Mouse (Mus musculus) liver, embryonic 14.5 days (tissue): ENCODE measurements around the gene Exog. TPM values are rescaled to one million over a fixed set of nuclear protein-coding genes. Genes with fewer than 3 reads are reported as not detected.

ENCODE experiments used
- ATAC-seq: fragments of 200-750 bp; cut with Nextera tagmentation; 2 replicates; pipeline ENCODE4 v1.8.0; 2017; ENCODE audit warnings: moderate number of reproducible peaks, mild to moderate bottlenecking, moderate library complexity; ENCODE audit not compliant: insufficient read depth
- DNase-seq, 3 experiments: peaks; one replicate each; pipeline ENCODE4 v3.0.0-alpha.2; 2012 to 2013; ENCODE audit warnings: low read depth in 3 of 3, low spot score in 3 of 3
- H3K27ac ChIP-seq: fragments of 300-500 bp; sonication (generic); 2 replicates; pipeline ENCODE4 v1.5.1; 2014; ENCODE audit warnings: moderate library complexity, mild to moderate bottlenecking, control low read depth, inconsistent platforms
- H3K27me3 ChIP-seq: fragments of 300-500 bp; sonication (generic); 2 replicates; pipeline ENCODE4 v1.6.1; 2014; ENCODE audit warnings: mild to moderate bottlenecking, low read length, moderate library complexity; ENCODE audit not compliant: control insufficient read depth, insufficient read depth
- H3K36me3 ChIP-seq: fragments of 300-500 bp; sonication (generic); replicated peaks from 2 replicates; pipeline ENCODE4 v1.6.1; 2014; ENCODE audit warnings: low read depth; ENCODE audit not compliant: control insufficient read depth, insufficient read depth
- H3K4me1 ChIP-seq, 2 experiments: fragments of 200-500 bp in 1 of 2; fragments of 300-500 bp in 1 of 2; sonication (generic) in 1 of 2; replicated peaks; 2 replicates each; pipeline ENCODE4 v1.6.1; 2012 to 2014; ENCODE audit warnings: antibody characterized with exemption in 1 of 2, inconsistent platforms in 1 of 2, low read length in 1 of 2; ENCODE audit not compliant: control insufficient read depth in 2 of 2, insufficient read depth in 2 of 2
- H3K4me2 ChIP-seq: fragments of 300-500 bp; sonication (generic); 2 replicates; pipeline ENCODE4 v1.6.1; 2014; ENCODE audit warnings: low read depth, mild to moderate bottlenecking, control low read depth, moderate library complexity
- H3K4me3 ChIP-seq, 2 experiments: fragments of 200-500 bp in 1 of 2; fragments of 300-500 bp in 1 of 2; sonication (generic) in 1 of 2; 2 replicates each; pipeline ENCODE4 v1.5.1; 2012 to 2014; ENCODE audit warnings: low read depth in 2 of 2, low read length in 2 of 2, mild to moderate bottlenecking in 2 of 2, control low read depth in 1 of 2, inconsistent platforms in 1 of 2, moderate library complexity in 1 of 2; ENCODE audit not compliant: insufficient read depth in 1 of 2
- H3K9ac ChIP-seq: fragments of 300-500 bp; sonication (generic); replicated peaks from 2 replicates; pipeline ENCODE4 v1.6.1; 2014; ENCODE audit warnings: mild to moderate bottlenecking, control low read depth, moderate library complexity
- H3K9me3 ChIP-seq: fragments of 300-500 bp; sonication (generic); 2 replicates; pipeline ENCODE4 v1.6.1; 2016; ENCODE audit warnings: low read length, mixed read lengths; ENCODE audit not compliant: control insufficient read depth
- CTCF ChIP-seq: IDR thresholded peaks from 2 replicates; pipeline ENCODE4 v1.5.1; 2016; ENCODE audit warnings: antibody characterized with exemption, low read depth, control low read depth
- EP300 ChIP-seq: IDR thresholded peaks from 2 replicates; pipeline ENCODE4 v1.6.1; 2016; ENCODE audit warnings: antibody characterized with exemption, low read depth
- WGBS: fragments of 180-500 bp; shearing (Covaris S2); extraction: QIAGEN DNeasy Blood & Tissue Kit; methylation state at CpG from one replicate; pipeline ENCODE4 v1.1.7; 2014; ENCODE audit not compliant: insufficient replicate concordance; 5-methylcytosine and 5-hydroxymethylcytosine counted together
- polyA plus RNA-seq, 2 experiments: library from polyadenylated mRNA; depleted of rRNA in 1 of 2; stranded (reverse) in 1 of 2; unstranded in 1 of 2; fragments of >200 nt; fragmentation: Nextera tagmentation in 1 of 2; extraction: Ambion mirVana in 1 of 2; gene quantifications; 2 replicates each; pipeline versions ENCODE4 v1.2.1 to v1.2.3; 2012 to 2014

The Exog gene
- polyA plus RNA-seq, 2 experiments = 2.4 to 6.0 TPM

DNA sequence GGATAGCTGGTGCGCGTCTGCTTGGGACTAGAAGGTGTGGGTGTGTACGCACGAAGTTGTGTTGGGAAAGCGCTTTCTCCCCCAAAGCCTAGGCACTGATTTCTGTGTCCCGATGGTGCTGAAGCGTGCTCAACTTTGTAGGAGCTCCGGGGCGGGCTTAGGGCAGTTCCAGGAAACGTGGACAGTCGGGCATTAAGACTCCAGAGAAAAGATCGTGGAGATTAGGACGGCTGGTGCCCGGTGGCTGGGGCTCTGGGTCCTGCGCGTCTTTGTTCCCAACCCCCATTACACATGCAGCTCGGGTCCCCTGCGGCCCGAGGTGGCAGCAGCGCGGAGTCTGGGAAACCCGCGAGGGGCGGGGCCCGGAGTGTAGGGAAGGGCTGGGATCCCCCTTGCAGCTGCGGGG, 41.5 kb upstream of the Exog start:
- no peak overlapping the region for H3K27ac ChIP-seq
- peak overlapping the region; percentile 65 for H3K4me2 ChIP-seq
- 1% methylated on average over 26 of the region's 26 CpGs for WGBS
- H3K9me3 ChIP-seq = no peaks in the 10 kb centered on the region
- H3K4me1 ChIP-seq = peaks cover 0 to 5% of the 10 kb centered on the region in 2 experiments; a peak in 1 of 4 replicates
- H3K4me3 ChIP-seq = peak overlapping the region; percentile 67 to 72
- ATAC-seq (no peak), DNase-seq (no peak)
- H3K9ac ChIP-seq = no peak overlapping the region
- no peaks in the 10 kb centered on the region for H3K36me3 ChIP-seq
- TF ChIP-seq CTCF (no peak), EP300 (no peak)
- H3K27me3 ChIP-seq = peaks cover 27% of the 10 kb centered on the region

DNA sequence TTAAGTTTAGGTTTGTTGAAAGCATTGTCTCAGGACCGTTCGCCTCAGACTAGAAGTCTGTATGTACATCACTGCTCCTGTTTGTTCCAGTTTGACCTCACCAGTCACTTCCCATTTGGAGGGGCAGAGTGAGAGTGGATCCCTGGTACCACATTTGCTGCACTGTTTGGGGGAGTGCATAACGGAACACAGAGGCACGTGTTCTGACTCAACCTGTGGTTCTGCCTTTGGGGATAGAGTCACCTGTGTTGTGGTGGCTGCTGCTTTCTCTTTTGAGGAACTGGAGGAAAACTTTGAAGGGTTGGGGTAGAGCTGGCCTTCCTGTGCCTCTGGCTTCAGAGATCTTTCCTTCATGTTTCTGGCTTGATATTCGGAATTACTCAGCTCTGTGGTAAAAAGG, 40.7 kb upstream of the Exog start:
- DNase-seq = no peak

DNA sequence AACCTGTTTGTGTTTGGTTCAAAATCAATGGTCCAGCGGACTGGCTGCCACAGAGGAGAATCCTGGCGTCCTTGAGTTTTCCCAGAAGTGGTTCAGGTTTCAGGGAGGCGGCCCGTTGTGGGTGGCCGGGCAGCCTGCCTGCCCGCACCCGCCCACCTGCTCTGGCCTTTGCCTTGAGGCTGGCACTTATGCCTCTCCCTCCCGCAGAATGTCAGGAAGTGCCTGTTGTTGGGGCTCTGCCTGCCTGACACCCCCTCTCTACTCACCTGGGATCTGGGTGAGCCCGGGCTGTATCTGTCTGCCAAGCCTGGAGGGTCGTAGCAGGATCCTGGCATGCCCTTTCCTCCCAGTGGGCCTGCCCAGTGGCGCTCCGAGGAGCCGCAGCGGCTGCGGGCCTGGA, 36.9 kb upstream of the Exog start:
- Histone ChIP-seq H3K4me2 (no peak overlapping the region), H3K36me3 (no peaks in the 10 kb centered on the region), H3K9me3 (no peaks in the 10 kb centered on the region; the same call in 1 of the 2 replicates), H3K9ac (no peak overlapping the region), H3K27me3 (peaks cover 14% of the 10 kb centered on the region), H3K27ac (no peak overlapping the region), H3K4me1 (peaks cover 0 to 2% of the 10 kb centered on the region in 2 experiments; a peak in 1 of 4 replicates), H3K4me3 (no peak overlapping the region)
- WGBS = 77% methylated on average over 15 of the region's 15 CpGs
- no peak for ATAC-seq
- no peak for DNase-seq
- TF ChIP-seq CTCF (no peak), EP300 (no peak)

More for the DNA sequence above, 40.7 kb upstream of the Exog start:
- Histone ChIP-seq H3K36me3 (no peaks in the 10 kb centered on the region), H3K4me1 (peaks cover 0 to 5% of the 10 kb centered on the region in 2 experiments; a peak in 1 of 4 replicates), H3K9me3 (no peaks in the 10 kb centered on the region), H3K27ac (no peak overlapping the region), H3K9ac (no peak overlapping the region), H3K4me3 (no peak overlapping the region), H3K27me3 (peaks cover 27% of the 10 kb centered on the region), H3K4me2 (no peak overlapping the region)
- WGBS = 41% methylated on average over 5 of the region's 5 CpGs
- no peak for ATAC-seq
- TF ChIP-seq EP300 (no peak), CTCF (no peak)

DNA sequence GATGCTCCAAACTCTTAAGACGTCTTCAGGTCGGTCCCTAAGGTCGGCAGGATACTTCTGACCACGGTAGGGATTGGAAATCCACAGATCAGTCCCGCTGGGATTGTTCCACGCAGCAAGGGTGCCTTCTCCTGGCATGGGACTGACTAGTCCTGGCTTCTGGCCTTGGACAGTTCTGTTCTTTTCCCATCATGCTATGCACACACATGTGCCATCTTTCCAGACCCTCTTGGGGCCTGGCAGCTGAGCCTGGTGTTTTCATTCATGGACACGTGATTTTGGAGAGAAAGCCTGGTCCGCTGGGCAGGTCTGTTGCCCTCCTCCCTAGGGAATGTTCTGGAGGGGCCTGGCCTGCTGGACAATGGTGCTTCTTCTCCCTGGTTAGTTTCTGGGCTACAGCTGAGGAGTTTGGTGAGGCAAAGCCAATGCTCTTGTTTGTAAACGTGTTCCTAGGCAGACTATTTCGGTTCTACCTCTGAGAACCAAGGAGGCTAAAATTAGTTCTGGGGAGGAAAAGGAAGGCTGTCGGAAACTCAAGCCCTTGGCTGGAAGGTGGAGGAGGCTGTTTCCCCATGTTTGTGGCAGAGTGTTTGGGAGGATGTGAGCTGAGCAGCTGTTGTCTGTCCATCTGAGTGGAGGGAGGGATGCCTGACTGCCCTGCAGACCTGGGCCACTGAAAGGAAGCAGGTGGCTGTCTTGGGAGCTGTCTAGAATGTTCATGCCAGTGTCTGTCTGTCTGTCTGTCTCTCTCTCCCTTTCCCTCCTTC, 35.7 kb upstream of the Exog start:
- 59% methylated on average over 11 of the region's 11 CpGs for whole genome bisulfite sequencing

DNA sequence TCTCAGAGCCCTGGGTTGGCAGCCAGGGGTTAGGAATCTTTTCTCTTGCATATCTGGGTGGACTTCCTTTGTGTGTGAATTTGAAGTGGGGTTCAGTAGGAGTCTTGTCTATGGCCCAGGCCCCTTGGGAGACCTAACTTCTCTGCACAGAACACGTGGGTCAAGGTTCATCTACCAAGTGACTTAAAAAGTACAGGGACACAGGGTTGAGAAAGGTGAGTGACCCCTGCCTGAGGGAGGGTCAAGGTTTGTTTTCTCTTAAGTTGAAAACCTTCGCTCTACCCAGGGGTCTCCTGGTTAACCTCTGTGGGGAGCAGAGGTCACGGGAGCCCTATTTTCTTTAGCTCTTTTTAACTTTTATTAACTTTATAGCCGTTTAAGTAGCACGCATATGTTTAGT, 34.9 kb upstream of the Exog start:
- Histone ChIP-seq H3K36me3 (no peaks in the 10 kb centered on the region), H3K27ac (no peak overlapping the region), H3K9me3 (no peaks in the 10 kb centered on the region; the same call in 1 of the 2 replicates), H3K9ac (no peak overlapping the region), H3K27me3 (no peaks in the 10 kb centered on the region), H3K4me2 (no peak overlapping the region), H3K4me3 (no peak overlapping the region), H3K4me1 (no peaks in the 10 kb centered on the region; a peak in 1 of 4 replicates)
- ATAC-seq (no peak), DNase-seq (no peak)
- 66% methylated on average over 5 of the region's 5 CpGs for WGBS
- TF ChIP-seq CTCF (no peak), EP300 (no peak)

More for the DNA sequence above, 35.7 kb upstream of the Exog start:
- peaks cover 2% of the 10 kb centered on the region for H3K27me3 ChIP-seq
- H3K4me2 ChIP-seq = no peak overlapping the region
- no peaks in the 10 kb centered on the region for H3K36me3 ChIP-seq
- ATAC-seq (no peak), DNase-seq (no peak)
- no peaks in the 10 kb centered on the region; the same call in 1 of the 2 replicates for H3K9me3 ChIP-seq
- H3K4me1 ChIP-seq = no peaks in the 10 kb centered on the region; a peak in 1 of 4 replicates
- TF ChIP-seq CTCF = no peak
- no peak for TF ChIP-seq EP300
- H3K9ac ChIP-seq = no peak overlapping the region
- no peak overlapping the region for H3K27ac ChIP-seq
- H3K4me3 ChIP-seq = no peak overlapping the region
